Mouse (Mus musculus) MEL (cell line): ENCODE data around the gene Cdh13.

Experiments used
- CHD1 ChIP-seq: IDR thresholded peaks from 2 replicates; pipeline ENCODE4 v1.6.1; 2012; ENCODE audit warnings: low read depth, mild to moderate bottlenecking, inconsistent platforms, low read length, improper control_type of control experiment
- CTCF ChIP-seq, 3 experiments: IDR thresholded peaks in 2 of 3; conservative IDR thresholded peaks in 1 of 3; 2 replicates each; pipeline ENCODE4 v1.5.1; 2011 to 2012; ENCODE audit warnings: low read length in 3 of 3, low read depth in 2 of 3, mild to moderate bottlenecking in 2 of 3, improper control_type of control experiment in 1 of 3, inconsistent platforms in 1 of 3, mixed read lengths in 1 of 3, moderate library complexity in 1 of 3; ENCODE audit not compliant: control insufficient read depth in 1 of 3, insufficient read depth in 1 of 3, poor library complexity in 1 of 3, severe bottlenecking in 1 of 3
- GATA1 ChIP-seq: IDR thresholded peaks from 2 replicates; pipeline ENCODE4 v1.6.1; 2011; ENCODE audit warnings: low read depth, low read length, improper control_type of control experiment
- POLR2A ChIP-seq, 2 experiments: IDR thresholded peaks; 2 replicates each; pipeline ENCODE4 v1.6.1; 2011 to 2012; ENCODE audit warnings: low read length in 2 of 2, mild to moderate bottlenecking in 2 of 2, control low read depth in 1 of 2, improper control_type of control experiment in 1 of 2, low read depth in 1 of 2, moderate library complexity in 1 of 2; ENCODE audit not compliant: control insufficient read depth in 1 of 2, insufficient read depth in 1 of 2, poor library complexity in 1 of 2
- POLR2AphosphoS2 ChIP-seq: IDR thresholded peaks from 2 replicates; pipeline ENCODE4 v1.6.1; 2011; ENCODE audit warnings: low read length, improper control_type of control experiment
- TBP ChIP-seq: IDR thresholded peaks from 2 replicates; pipeline ENCODE4 v1.8.0; 2011; ENCODE audit warnings: low read depth, low read length, improper control_type of control experiment

DNA sequence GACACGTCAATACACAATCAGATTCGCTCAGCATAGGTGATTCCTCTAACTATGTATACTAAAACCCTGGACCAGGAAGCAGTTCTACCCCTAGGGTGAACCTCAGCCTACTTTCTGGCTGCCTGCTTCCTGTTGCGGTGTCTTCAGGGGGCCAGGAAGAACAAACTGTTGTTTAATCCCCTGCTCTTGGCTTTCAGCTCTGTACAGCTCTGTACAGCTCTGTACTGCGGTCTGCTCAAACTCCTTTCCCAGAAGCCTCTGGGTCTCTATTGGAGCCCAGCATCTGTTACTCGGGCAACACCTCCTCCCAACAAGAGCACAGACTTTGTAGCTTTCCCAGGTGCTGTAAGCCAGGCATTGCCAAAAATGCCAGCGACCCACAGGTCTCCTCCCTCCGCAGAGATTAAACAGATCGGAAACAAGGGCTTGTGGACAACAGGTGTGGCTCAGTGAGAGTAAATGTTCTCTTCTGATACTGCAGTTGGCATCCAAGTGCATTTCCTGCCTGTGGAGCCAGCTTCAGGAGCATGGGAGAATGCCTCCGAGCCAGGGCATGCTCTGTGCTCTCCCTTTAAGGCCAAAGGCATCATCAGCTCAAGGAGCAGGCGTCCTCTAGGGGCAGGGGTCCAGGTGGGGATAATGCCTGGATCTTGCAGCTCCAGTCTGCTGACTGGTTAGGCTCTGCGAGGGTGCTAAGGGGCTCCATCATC is 148.4 kb downstream of the Cdh13 start:
- TF ChIP-seq CTCF (IDR thresholded peaks at IDR 0.05 in 2 of 3, conservative IDR thresholded peaks at IDR 0.05 in 1 of 3; ENCODE audit: control insufficient read depth in 1 of 3, insufficient read depth in 1 of 3, low read depth in 2 of 3, low read length in 3 of 3, poor library complexity in 1 of 3, severe bottlenecking in 1 of 3) (no peak), GATA1 (no peak), POLR2AphosphoS2 (no peak), POLR2A (IDR thresholded peaks at IDR 0.05; ENCODE audit: control insufficient read depth in 1 of 2, insufficient read depth in 1 of 2, low read depth in 1 of 2, low read length in 2 of 2, poor library complexity in 1 of 2) (no peak), CHD1 (no peak), TBP (no peak)
